Mouse (Mus musculus): Measurements from ENCODE around the gene Olfr329-ps. TPM values are rescaled to one million over a fixed set of nuclear protein-coding genes. Genes with fewer than 3 reads are reported as not detected.

Olfr329-ps gene
- polyA plus RNA-seq, 1 experiment = not detected

- DNase-seq (ENCODE audit: low read depth) = peak; percentile 65
- TF ChIP-seq POLR2A (IDR thresholded peaks at IDR 0.05; ENCODE audit: borderline replicate concordance, extremely low read depth, insufficient read depth, insufficient read length, poor library complexity, severe bottlenecking) = no peak
- TF ChIP-seq CTCF (IDR thresholded peaks at IDR 0.05; ENCODE audit: borderline replicate concordance, extremely low read depth, insufficient read depth, insufficient read length) = peak; percentile 32; the same call in 1 of the 2 replicates
Measured at GRCm38 (mm10) chr11:58499290-58499689, 46.9 kb downstream of the Olfr329-ps start.

GRCm38 (mm10) chr11:58498761-58499160 is 47.5 kb downstream of the Olfr329-ps start:
- no peak for DNase-seq (ENCODE audit: low read depth)
- no peak for TF ChIP-seq CTCF (IDR thresholded peaks at IDR 0.05; ENCODE audit: borderline replicate concordance, extremely low read depth, insufficient read depth, insufficient read length)
- no peak for TF ChIP-seq POLR2A (IDR thresholded peaks at IDR 0.05; ENCODE audit: borderline replicate concordance, extremely low read depth, insufficient read depth, insufficient read length, poor library complexity, severe bottlenecking)

DNA sequence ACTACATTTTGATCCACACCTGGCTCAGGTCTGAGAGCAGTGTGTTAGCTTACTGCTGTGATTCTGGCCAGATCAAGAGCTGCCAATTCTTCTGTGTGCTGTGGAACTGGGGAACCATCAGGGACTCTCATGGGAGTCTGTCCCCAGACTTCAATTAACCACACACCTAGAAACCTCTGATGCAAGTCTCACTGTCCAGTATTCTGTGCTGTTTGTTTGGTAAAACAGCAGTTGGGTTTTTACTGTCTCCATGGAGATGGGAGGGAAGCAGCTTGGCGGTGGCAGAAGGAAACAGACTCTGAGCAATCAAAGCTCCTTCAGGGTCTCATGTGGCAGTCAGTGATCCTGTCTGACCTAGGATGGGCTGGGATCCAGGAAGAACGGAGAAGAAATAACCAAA is 53.8 kb downstream of the Olfr329-ps start, which contains the start of gene Olfr332:
Gene Olfr332, minus strand, starts transcription at position 101 of the 400 bp plus-strand sequence.
- TF ChIP-seq CTCF (IDR thresholded peaks at IDR 0.05; ENCODE audit: borderline replicate concordance, extremely low read depth, insufficient read depth, insufficient read length) = no peak
- TF ChIP-seq POLR2A (IDR thresholded peaks at IDR 0.05; ENCODE audit: borderline replicate concordance, extremely low read depth, insufficient read depth, insufficient read length, poor library complexity, severe bottlenecking) = no peak
- no peak for DNase-seq (ENCODE audit: low read depth)

Other genes starting within 250 kb of the Olfr329-ps start
- 43.0 and 83.0 TPM in 2 replicates for gene Zfp692, start 239.4 kb downstream of the Olfr329-ps start, polyA plus RNA-seq (2012; rRNA removed)
- gene Zfp672, start 216.1 kb downstream of the Olfr329-ps start, polyA plus RNA-seq (2012; rRNA removed) = 41.9 and 47.0 TPM in 2 replicates
- gene Sh3bp5l, start 215.7 kb downstream of the Olfr329-ps start, polyA plus RNA-seq (2012; rRNA removed) = 39.9 and 46.8 TPM in 2 replicates
- 0.27 and 0.34 TPM in 2 replicates for gene Lypd8, start 167.4 kb downstream of the Olfr329-ps start, polyA plus RNA-seq (2012; rRNA removed)
- gene 1810065E05Rik, start 125.3 kb downstream of the Olfr329-ps start, polyA plus RNA-seq (2012; rRNA removed) = not detected in 2 replicates
- gene Gm12253, start 113.9 kb downstream of the Olfr329-ps start, polyA plus RNA-seq (2012; rRNA removed) = not detected in 2 replicates
- not detected in 2 replicates for gene Lypd9, start 93.5 kb downstream of the Olfr329-ps start, polyA plus RNA-seq (2012; rRNA removed)
- gene Olfr30, start 84.2 kb downstream of the Olfr329-ps start, polyA plus RNA-seq (2012; rRNA removed) = not detected in 2 replicates
- not detected in 2 replicates for gene Olfr332, start 53.9 kb downstream of the Olfr329-ps start, polyA plus RNA-seq (2012; rRNA removed)
- gene Olfr331, start 43.9 kb downstream of the Olfr329-ps start, polyA plus RNA-seq (2012; rRNA removed) = not detected in 2 replicates
- gene Olfr330, start 11.6 kb downstream of the Olfr329-ps start, polyA plus RNA-seq (2012; rRNA removed) = not detected in 2 replicates
- gene Olfr328, start 9.2 kb upstream of the Olfr329-ps start, polyA plus RNA-seq (2012; rRNA removed) = not detected in 2 replicates
- not detected in 2 replicates for gene Olfr224, start 24.1 kb upstream of the Olfr329-ps start, polyA plus RNA-seq (2012; rRNA removed)
- gene Olfr325, start 31.3 kb upstream of the Olfr329-ps start, polyA plus RNA-seq (2012; rRNA removed) = not detected in 2 replicates
- 0.10 TPM in 1 of 2 replicates, not detected in the other for gene Olfr324, start 48.7 kb upstream of the Olfr329-ps start, polyA plus RNA-seq (2012; rRNA removed)
- gene 2210407C18Rik, start 69.7 kb upstream of the Olfr329-ps start, polyA plus RNA-seq (2012; rRNA removed) = not detected in 2 replicates
- not detected in 2 replicates for gene Olfr323, start 84.1 kb upstream of the Olfr329-ps start, polyA plus RNA-seq (2012; rRNA removed)
- 0.11 TPM in 1 of 2 replicates, not detected in the other for gene Trim58, start 94.0 kb upstream of the Olfr329-ps start, polyA plus RNA-seq (2012; rRNA removed)
- not detected in 2 replicates for gene Olfr322, start 112.4 kb upstream of the Olfr329-ps start, polyA plus RNA-seq (2012; rRNA removed)
- gene Olfr320, start 134.7 kb upstream of the Olfr329-ps start, polyA plus RNA-seq (2012; rRNA removed) = not detected in 2 replicates
- gene Olfr319, start 152.7 kb upstream of the Olfr329-ps start, polyA plus RNA-seq (2012; rRNA removed) = 0.10 TPM in 1 of 2 replicates, not detected in the other
- not detected in 2 replicates for gene Olfr318, start 177.6 kb upstream of the Olfr329-ps start, polyA plus RNA-seq (2012; rRNA removed)
- 0.20 and 0.27 TPM in 2 replicates for gene Olfr317, start 192.8 kb upstream of the Olfr329-ps start, polyA plus RNA-seq (2012; rRNA removed)
- not detected in 2 replicates for gene Olfr316, start 206.3 kb upstream of the Olfr329-ps start, polyA plus RNA-seq (2012; rRNA removed)
- gene Olfr315, start 226.8 kb upstream of the Olfr329-ps start, polyA plus RNA-seq (2012; rRNA removed) = not detected in 2 replicates
- gene Olfr314, start 236.5 kb upstream of the Olfr329-ps start, polyA plus RNA-seq (2012; rRNA removed) = not detected in 2 replicates

Measured in brain, embryonic 14.5 days (tissue).